In genomic region chr11:113297765-113298164, GRCm38 (mm10) we compare ENCODE assay signal across 9 mouse cellular contexts.
DNase-seq lines count a peak whose midpoint lies in the region; ATAC-seq and TF ChIP-seq lines count a peak whose summit lies in the region.
"Had no signal": no experiment of that assay in that cellular context is flagged by ENCODE, and none has a peak within 500 bp of the region (broad histone marks: within the 10 kb centered on the region; RNA-seq: fewer than 3 reads in every experiment).

No protein-coding gene starts in this region.

- 27% methylated on average over 2 of the region's 2 CpGs for WGBS in intestine, postnatal 0 days
- WGBS in stomach, postnatal 0 days, result 27% methylated on average over 2 of the region's 2 CpGs

- H3K27ac ChIP-seq in intestine, postnatal 0 days (ENCODE audit: low read depth, low read length), result no peak overlapping the region
- no peak overlapping the region for H3K27ac ChIP-seq in stomach, postnatal 0 days (replicated peaks)

- peak; percentile 47 for DNase-seq in urinary bladder, adult 2 months (ENCODE audit: low spot score)
- no peak for DNase-seq in urinary bladder, postnatal 10 days (ENCODE audit: low spot score)
- DNase-seq in cerebellum, adult 8-10 months, result peak; percentile 66
- peak; percentile 77 to 94 for DNase-seq in frontal cortex, adult 2 months (ENCODE audit: extremely low spot score in 1 of 2, low spot score in 1 of 2)
- DNase-seq in left cerebral cortex, postnatal 4 days, result peak; percentile 81
- DNase-seq in stomach, postnatal 0 days (ENCODE audit: low spot score), result peak; percentile 74

- H3K4me3 ChIP-seq in intestine, postnatal 0 days (ENCODE audit: low read depth, low read length), result no peak overlapping the region
- H3K4me3 ChIP-seq in myocyte, result no peak overlapping the region
- no peak overlapping the region for H3K4me3 ChIP-seq in stomach, postnatal 0 days (ENCODE audit: low read depth, low read length)
- H3K4me3 ChIP-seq: erythroblast, embryonic 14.5 days had no signal

- TF ChIP-seq CTCF in intestine, postnatal 0 days (IDR thresholded peaks at IDR 0.05; ENCODE audit: low read depth), result peak; percentile 99
- TF ChIP-seq CTCF in stomach, postnatal 0 days (IDR thresholded peaks at IDR 0.05; ENCODE audit: low read depth), result peak; percentile 99

- no peak overlapping the region for H3K9ac ChIP-seq in intestine, postnatal 0 days (ENCODE audit: low read depth, low read length)
- H3K9ac ChIP-seq in stomach, postnatal 0 days (ENCODE audit: low read length), result no peak overlapping the region

- intact Hi-C loops in left cerebral cortex, postnatal 4 days (cut with DNase I), result loop anchor here (2.0 to 10.0 kb wide), 3 partner anchors 120 to 517 kb away; no protein-coding TSS in a partner anchor

- no peaks in the 10 kb centered on the region for H3K4me1 ChIP-seq in intestine, postnatal 0 days (replicated peaks; ENCODE audit: control insufficient read depth, insufficient read depth, low read length)
- H3K4me1 ChIP-seq in stomach, postnatal 0 days (replicated peaks; ENCODE audit: control insufficient read depth, insufficient read depth), result no peaks in the 10 kb centered on the region

- no peak for ATAC-seq in intestine, postnatal 0 days
- ATAC-seq in stomach, postnatal 0 days (ENCODE audit: low FRiP score, low TSS enrichment), result peak; percentile 37; the same call in 1 of the 2 replicates

- H3K4me2 ChIP-seq in intestine, postnatal 0 days (replicated peaks; ENCODE audit: low read depth), result no peak overlapping the region
- H3K4me2 ChIP-seq in myocyte (ENCODE audit: low read depth), result peak overlapping the region; percentile 72
- no peak overlapping the region for H3K4me2 ChIP-seq in stomach, postnatal 0 days (replicated peaks; ENCODE audit: low read depth)

- no peaks in the 10 kb centered on the region for H3K36me3 ChIP-seq in intestine, postnatal 0 days (ENCODE audit: control insufficient read depth, insufficient read depth)
- no peaks in the 10 kb centered on the region for H3K36me3 ChIP-seq in myocyte (ENCODE audit: control insufficient read depth, insufficient read depth)
- H3K36me3 ChIP-seq in stomach, postnatal 0 days (ENCODE audit: control insufficient read depth, insufficient read depth, low read length), result no peaks in the 10 kb centered on the region

- no peaks in the 10 kb centered on the region for H3K9me3 ChIP-seq in intestine, postnatal 0 days (ENCODE audit: control insufficient read depth)
- no peaks in the 10 kb centered on the region for H3K9me3 ChIP-seq in stomach, postnatal 0 days (ENCODE audit: control insufficient read depth, low read length)

- H3K27me3 ChIP-seq in intestine, postnatal 0 days (replicated peaks; ENCODE audit: control insufficient read depth, insufficient read depth, low read length), result no peaks in the 10 kb centered on the region
- H3K27me3 ChIP-seq in myocyte (ENCODE audit: control insufficient read depth, insufficient read depth, insufficient read length), result no peaks in the 10 kb centered on the region
- no peaks in the 10 kb centered on the region for H3K27me3 ChIP-seq in stomach, postnatal 0 days (ENCODE audit: control insufficient read depth, insufficient read depth, low read length)

- no peak for TF ChIP-seq POLR2A in myocyte (IDR thresholded peaks at IDR 0.05; ENCODE audit: insufficient read length, low read depth)

- H3ac ChIP-seq in myocyte (ENCODE audit: control insufficient read depth, insufficient read length), result no peak overlapping the region

- no peaks in the 10 kb centered on the region for H3K79me2 ChIP-seq in myocyte (ENCODE audit: control insufficient read depth, insufficient read depth)

- no peak for TF ChIP-seq EP300 in stomach, postnatal 0 days (optimal IDR thresholded peaks at IDR 0.05)

TF ChIP-seq in myocyte, 11 proteins besides CTCF, POLR2A, EP300 and RAD21:
- no peak for TF ChIP-seq USF1 (IDR thresholded peaks at IDR 0.05; ENCODE audit: low read depth)
- no peak for TF ChIP-seq MYOG (IDR thresholded peaks at IDR 0.05; ENCODE audit: control insufficient read depth in 1 of 3, insufficient read depth in 1 of 3, insufficient read length in 2 of 3, low read depth in 2 of 3)
- no peak for TF ChIP-seq TCF3 (IDR thresholded peaks at IDR 0.05; ENCODE audit: insufficient read length, low read depth)
- no peak for TF ChIP-seq E2F4 (IDR thresholded peaks at IDR 0.05; ENCODE audit: insufficient read depth)
TF ChIP-seq in myocyte: peak in this region for 0.
